Mouse (Mus musculus) heart, embryonic 10.5 days (tissue): ENCODE data around the gene Nxph1. TPM values are rescaled to one million over a fixed set of nuclear protein-coding genes. Genes with fewer than 3 reads are reported as not detected.

ENCODE experiments used
- DNase-seq: peaks from one replicate; pipeline ENCODE4 v3.0.0-alpha.2; 2017; ENCODE audit warnings: low spot score
- H3K27ac ChIP-seq: fragments of 300-500 bp; sonication (generic); 2 replicates; pipeline ENCODE4 v1.5.1; 2016; ENCODE audit warnings: mild to moderate bottlenecking
- H3K27me3 ChIP-seq: fragments of 300-500 bp; sonication (generic); 2 replicates; pipeline ENCODE4 v1.6.1; 2016; ENCODE audit warnings: mild to moderate bottlenecking; ENCODE audit not compliant: poor library complexity, insufficient read depth, severe bottlenecking
- H3K36me3 ChIP-seq: fragments of 300-500 bp; sonication (generic); 2 replicates; pipeline ENCODE4 v1.6.1; 2016; ENCODE audit warnings: mild to moderate bottlenecking, moderate library complexity
- H3K4me1 ChIP-seq: fragments of 300-500 bp; sonication (generic); 2 replicates; pipeline ENCODE4 v1.6.1; 2016; ENCODE audit warnings: mild to moderate bottlenecking
- H3K4me3 ChIP-seq: fragments of 300-500 bp; sonication (generic); 2 replicates; pipeline ENCODE4 v1.5.1; 2016; ENCODE audit warnings: mild to moderate bottlenecking, moderate library complexity
- H3K9me3 ChIP-seq: fragments of 300-500 bp; sonication (generic); 2 replicates; pipeline ENCODE4 v1.6.1; 2016; ENCODE audit warnings: mild to moderate bottlenecking, moderate library complexity
- WGBS: fragments of 180-500 bp; shearing (Covaris S2); methylation state at CpG from one replicate; pipeline ENCODE4 v1.1.7; 2016; 5-methylcytosine and 5-hydroxymethylcytosine counted together
- polyA plus RNA-seq: library from polyadenylated mRNA; unstranded; fragments of >200 nt; fragmentation: Nextera tagmentation; extraction: Ambion mirVana; gene quantifications from 2 replicates; pipeline ENCODE4 v1.2.1, GENCODE M21; 2016

The Nxph1 gene
- polyA plus RNA-seq, 1 experiment from 2014 or later: not detected

DNA sequence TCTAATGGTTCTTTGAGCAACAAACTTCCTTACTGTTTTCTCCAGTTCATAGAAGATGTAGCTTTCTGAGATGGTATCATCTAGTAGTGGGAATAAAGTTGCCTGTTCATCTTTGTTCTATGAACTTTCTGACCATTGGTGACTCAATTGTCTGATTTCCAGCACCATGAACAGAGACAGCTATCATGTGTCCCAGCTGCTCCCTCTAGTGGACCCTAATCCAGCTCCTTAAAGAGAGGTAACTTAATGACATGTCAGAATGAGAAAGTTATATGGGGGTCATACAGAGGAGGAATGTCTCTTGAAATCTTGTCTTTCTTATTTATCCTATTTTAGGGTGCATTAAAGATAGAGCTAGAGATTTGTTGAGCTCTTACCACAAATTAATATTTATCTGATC is 286.6 kb downstream of the Nxph1 start:
- H3K27me3 ChIP-seq: no peaks in the 10 kb centered on the region
- H3K4me1 ChIP-seq: no peaks in the 10 kb centered on the region
- H3K36me3 ChIP-seq: no peaks in the 10 kb centered on the region
- H3K9me3 ChIP-seq: no peaks in the 10 kb centered on the region
- DNase-seq: no peak
- no peak overlapping the region for H3K4me3 ChIP-seq
- H3K27ac ChIP-seq: no peak overlapping the region

DNA sequence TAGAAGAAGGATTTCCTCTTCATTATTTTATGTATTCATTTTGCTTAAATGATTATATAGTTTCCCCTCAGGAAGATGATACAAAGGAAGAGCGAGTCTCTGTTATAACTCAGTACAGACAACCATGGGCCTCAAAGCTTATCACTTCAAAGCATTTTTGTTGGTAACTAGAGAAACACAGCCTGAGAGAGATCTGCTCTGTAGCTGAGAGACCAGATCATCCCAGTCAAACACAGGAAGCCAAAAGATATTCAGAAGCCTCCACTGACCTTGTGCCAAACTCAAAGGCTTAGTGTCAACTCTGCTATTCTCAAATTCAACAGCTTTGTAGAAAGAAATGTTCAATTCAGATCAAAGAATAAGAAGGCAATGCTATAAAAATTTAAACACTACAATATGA is 319.8 kb downstream of the Nxph1 start:
- no peak for DNase-seq
- no peak overlapping the region for H3K27ac ChIP-seq
- 68% methylated on average over 1 of the region's 1 CpGs for WGBS
- H3K27me3 ChIP-seq: no peaks in the 10 kb centered on the region
- no peak overlapping the region for H3K4me3 ChIP-seq
- no peaks in the 10 kb centered on the region for H3K9me3 ChIP-seq
- H3K36me3 ChIP-seq: no peaks in the 10 kb centered on the region
- no peaks in the 10 kb centered on the region for H3K4me1 ChIP-seq

Other genes starting within 250 kb of the Nxph1 start
- 27.9 and 35.8 TPM in 2 replicates for gene Ica1, start 169.9 kb upstream of the Nxph1 start, polyA plus RNA-seq